Mouse (Mus musculus): ENCODE results near the gene Olfr153.
"Not testable (repeated sequence)": the region's sequence is repeated elsewhere in the genome, so short reads cannot be mapped to it uniquely, and the experiment has no call there.

The Olfr153 gene

DNA sequence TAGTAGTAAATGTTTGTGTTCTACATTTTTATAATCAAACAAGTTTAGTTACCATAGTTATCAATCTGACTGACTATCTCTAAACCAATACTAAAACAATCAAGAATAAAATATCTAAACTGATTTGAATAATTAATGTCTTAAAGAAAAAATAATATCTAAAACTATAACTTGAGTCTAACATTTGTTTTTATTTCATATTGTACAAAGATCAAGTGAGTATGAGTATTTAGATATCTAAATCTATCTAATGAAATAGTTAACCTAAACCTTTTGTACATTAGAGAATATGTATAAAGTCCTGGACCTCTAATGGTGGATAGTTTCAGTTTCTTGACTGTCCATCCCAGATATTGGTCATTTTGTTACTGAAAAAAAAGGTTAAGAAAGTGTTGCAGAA lies at the start of gene Olfr153:
Gene Olfr153 (plus strand): TSS at position 301 of the 400 bp plus-strand sequence.
- no peak for DNase-seq (ENCODE audit: low spot score)

DNA sequence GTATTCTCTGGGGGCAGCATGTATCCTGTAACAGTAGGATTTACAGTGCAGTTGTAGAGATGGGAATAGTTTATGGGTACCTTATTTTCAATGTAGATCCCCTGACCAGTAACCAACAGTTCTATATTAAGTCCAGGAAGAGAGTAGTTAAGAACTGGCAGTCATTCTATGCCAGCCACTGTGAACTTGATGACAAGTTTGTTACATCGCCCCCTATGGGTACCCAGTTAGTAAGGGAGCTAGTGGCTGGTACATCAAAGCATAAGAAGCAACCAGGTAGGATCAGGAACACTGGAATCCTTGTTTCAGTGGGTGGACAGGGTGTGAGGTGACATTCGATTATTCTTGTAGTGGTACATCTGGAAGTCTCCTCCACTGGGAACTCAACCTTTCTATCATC lies 49.3 kb upstream of the Olfr153 start:
- no peak for DNase-seq (ENCODE audit: low spot score)

DNA sequence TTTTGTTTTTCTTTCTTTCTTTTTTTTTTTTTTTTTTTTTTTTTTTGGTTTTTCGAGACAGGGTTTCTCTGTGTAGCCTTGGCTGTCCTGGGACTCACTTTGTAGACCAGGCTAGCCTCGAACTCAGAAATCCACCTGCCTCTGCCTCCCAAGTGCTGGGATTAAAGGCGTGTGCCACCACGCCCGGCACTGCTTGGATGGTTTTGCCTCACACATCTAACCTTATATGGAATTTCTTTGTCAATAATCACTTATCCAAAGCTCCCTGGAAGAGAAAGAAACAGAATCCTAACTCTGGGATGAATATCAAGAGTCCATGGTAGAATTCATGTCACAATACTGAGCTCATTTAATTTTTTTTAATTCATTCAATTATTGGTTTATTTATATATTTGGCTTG lies 34.6 kb upstream of the Olfr153 start, which contains the start of gene Pramel7:
Gene Pramel7 (minus strand): TSS at position 101 of the 400 bp plus-strand sequence.
- DNase-seq (ENCODE audit: low spot score) = not testable (repeated sequence)

DNA sequence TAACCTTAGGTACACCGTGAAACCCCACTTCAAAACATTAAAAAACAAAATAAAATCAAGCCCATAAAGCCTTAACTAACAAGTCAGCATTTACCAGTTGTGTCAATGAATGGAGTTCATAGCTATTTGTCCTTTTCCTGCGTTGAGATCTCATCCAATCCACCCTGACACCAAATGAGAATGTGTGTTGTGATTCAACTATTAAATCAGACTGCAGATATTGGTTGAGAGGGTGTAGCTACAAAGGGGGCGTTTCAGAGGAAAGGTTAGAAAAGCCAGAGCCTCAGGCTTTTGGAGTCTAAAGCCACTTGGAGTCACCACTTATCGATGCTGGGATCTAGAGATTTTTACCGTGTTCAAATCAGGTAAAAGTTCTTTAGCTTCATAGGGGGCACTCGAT lies 25.3 kb upstream of the Olfr153 start, which contains the start of gene Pramel6:
Gene Pramel6 (plus strand): TSS at position 301 of the 400 bp plus-strand sequence.
- DNase-seq (ENCODE audit: low spot score) = no peak

DNA sequence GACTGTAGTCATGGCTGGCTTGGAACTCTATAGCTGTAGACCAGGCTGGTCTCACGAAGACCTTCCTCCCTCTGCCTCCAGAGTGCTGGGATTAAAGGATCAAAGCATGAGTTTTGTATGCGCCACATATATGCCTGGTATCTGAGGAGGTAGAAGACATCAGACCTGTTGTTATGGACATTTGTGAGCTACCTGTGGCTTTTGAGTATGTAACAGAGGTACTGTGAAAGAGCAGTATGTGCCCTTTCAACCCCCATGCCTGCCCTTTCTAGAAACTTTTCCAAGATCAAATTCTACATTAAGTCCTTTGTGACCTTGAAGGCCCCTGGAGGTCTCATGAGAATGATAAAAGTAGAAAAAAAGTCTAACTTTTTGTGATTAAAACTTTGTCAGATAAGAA lies 16.6 kb upstream of the Olfr153 start:
- no peak for DNase-seq (ENCODE audit: low spot score)

DNA sequence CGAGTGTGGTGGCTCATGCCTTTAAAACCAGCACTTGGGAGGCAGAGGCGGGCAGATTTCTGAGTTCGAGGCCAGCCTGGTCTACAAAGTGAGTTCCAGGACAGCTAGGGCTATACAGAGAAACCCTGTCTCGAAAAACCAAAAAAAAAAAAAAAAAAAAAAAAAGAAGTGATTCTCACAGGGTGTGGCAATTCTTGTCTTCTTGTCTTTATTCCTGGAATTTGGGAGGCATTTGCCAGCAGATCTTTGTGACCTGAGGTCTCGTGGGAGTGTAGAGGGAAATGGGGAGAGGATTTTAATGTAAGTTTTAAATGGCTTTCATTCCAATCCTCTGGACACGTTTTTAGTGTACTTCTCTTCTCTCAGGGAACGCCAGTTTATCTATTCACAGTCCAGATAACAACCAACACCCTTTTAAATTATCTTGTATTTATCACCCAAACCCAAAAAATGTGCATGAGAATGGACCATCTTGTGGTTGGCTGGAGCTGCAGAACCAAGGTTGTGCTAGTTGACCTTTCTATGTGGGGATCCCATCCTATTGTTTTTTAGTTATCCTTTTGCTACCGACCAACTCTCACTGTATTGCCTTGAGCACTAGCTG lies 16.0 kb upstream of the Olfr153 start:
- DNase-seq (ENCODE audit: low spot score) = no peak

DNA sequence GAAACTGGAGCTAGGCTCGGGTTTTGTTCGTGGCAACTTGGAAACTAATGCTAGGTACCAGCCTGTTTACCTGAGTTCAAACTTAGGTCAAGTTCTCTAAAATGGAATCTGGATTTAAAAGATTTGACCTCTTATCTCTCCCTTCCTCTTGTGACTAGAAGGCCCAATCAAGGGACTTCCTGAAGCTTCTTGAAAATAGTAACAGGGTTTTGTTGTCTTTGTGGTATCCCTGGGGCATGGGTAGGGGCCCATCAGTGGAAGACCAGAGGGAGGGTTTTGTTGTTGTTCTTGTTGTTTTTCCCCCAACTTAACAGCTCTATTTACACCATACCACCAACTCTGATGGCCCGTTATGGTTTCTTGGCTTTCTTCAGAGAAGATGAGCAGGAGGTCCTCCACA lies 15.0 kb upstream of the Olfr153 start:
- DNase-seq (ENCODE audit: low spot score) = no peak

DNA sequence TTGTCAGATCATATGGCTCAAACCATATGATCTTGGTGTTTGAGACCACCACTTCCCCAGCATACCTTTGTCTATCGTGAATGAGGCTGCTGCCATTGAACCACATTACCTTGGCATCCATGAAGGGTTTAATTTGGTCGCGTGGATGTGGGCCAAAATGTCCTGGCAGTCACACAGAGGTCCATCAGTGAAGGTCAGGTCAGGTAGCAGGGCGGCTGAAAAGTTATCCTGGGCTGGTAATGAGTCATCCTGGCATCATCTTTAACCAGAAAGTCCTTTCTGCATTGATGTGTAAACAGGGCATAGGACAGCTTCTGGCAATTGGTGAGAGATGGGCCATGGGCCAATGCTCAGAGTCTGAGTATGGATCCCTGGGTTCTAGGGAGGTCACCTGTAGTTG lies 10.9 kb upstream of the Olfr153 start:
- DNase-seq (ENCODE audit: low spot score) = no peak

DNA sequence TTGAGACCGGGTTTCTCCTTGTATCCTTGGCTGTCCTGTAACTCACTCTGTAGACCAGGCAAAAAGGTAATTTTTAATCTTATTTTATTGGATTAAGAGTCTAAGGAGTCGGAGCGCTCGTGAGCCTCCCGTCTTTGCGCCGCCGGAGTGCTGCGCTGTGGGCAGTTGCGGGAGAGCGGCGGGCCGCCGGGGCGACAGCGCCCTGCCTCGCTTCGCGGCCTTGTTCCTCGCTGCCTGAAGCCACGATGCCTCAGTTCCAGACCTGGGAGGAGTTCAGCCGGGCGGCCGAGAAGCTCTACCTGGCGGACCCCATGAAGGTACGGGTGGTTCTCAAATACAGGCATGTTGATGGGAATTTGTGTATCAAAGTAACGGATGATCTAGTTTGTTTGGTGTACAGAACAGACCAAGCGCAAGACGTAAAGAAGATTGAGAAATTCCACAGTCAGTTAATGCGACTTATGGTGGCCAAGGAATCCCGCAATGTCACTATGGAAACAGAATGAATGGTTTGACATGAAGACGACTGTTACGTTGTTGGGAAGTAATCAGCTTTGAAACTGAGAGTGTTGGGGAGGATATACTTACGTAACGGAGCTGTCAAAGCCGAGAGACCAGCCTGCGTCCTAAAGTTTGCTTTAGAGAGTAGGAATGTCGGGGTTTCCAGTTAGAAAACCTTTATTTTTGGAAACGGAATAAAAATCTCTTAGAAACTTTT lies 5.5 kb upstream of the Olfr153 start:
- DNase-seq (ENCODE audit: low spot score) = not testable (repeated sequence)

DNA sequence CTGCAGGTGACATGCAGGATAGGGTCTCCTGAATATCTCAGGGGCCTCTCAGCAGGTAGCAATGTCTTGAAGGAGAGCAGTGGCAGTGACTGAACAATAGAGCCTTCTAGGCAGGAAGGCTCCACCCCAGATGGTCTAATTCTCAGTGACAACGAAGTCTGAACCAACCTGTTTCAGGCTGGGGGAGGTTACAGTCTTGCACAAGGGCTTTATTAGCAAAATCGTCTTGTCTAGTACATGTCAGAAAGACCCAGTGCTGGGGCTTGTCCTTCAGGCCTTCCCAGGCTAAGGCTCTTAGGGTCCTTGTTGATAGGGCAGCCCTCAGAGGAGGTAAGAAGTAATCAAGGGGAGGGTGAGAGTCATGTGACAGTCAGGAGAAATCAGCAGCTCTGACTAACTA lies 3.2 kb downstream of the Olfr153 start:
- no peak for DNase-seq (ENCODE audit: low spot score)

DNA sequence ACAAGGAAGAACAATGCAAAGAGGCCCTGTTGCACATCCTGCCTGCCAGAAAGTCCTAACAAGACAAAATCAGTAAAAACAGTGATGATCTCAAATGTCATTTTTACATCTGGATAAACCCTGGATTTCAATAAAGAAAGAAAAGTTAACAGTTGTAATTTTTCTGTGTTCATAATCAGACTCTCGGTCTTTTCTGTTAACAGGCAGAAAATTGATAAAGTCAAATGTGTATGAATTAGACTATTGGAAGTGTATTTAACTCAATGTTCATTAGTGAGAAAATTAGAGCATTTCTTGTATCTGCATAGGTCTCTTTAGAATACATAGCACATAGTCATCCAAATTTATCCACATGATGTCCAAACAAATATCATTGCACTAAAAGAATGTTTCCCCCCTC lies 13.8 kb downstream of the Olfr153 start, which contains the start of gene Olfr1128:
Gene Olfr1128 (minus strand): TSS at position 101 of the 400 bp plus-strand sequence.
- no peak for DNase-seq (ENCODE audit: low spot score)

DNA sequence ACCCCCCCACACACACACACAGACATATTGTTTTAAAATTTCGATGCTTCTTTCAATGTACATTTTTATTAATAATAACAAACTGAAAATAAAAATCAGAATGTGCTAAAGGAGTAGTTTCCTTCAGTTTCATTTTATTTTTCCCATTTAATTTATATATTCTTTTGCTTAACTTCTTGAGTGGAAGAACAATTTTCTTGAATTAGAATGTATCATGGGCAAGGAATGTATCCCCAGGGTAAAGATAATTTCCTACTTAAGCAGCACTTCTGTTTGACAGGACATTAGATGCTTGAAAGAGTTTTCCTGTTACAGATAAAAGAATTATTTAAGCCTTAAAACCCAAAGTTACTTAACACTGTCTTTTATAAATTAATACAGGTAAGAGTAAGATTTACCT lies 42.0 kb downstream of the Olfr153 start, which contains the start of gene Olfr1129:
Gene Olfr1129 (plus strand): TSS at position 301 of the 400 bp plus-strand sequence.
- DNase-seq (ENCODE audit: low spot score) = not testable (repeated sequence)

All from urinary bladder, postnatal 14 days (tissue).